Mouse (Mus musculus): ENCODE measurements at regions not wholly inside any gene's neighbourhood (a gene's known extent, or its start where the extent isn't known, plus 50 kb on each side); places are given as distances from the start of the nearest gene placed in this dataset.

DNA sequence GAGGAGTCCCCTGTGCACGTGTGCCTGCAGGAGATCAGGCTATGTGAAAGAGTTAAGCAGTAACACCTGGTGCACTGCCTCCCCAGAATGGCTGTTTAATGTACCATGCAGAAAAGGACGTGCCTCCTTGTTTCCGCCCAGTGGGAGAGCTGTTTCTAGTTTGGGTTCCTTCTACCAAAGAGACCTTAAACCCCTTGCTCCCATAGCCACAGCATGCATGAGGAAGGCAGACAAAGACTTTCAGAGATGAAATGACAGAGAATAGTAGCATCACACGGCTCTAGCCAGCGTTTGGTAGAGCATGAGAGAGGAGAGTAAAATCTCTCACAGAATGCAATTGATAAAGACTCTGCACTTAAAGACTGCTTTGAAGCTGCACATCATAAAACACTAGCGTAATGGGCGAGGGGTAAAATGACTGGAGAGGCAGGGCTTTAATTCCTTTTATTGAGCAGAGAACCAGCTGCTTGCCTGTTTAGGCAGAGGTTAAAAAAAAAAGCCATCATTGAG lies 74.3 kb upstream of the Gbe1 start:
- DNase-seq (ENCODE audit: low read depth, low spot score): no peak
- no peak overlapping the region for H3K9ac ChIP-seq (ENCODE audit: control insufficient read depth, low read depth, low read length, poor library complexity, severe bottlenecking)
- H3K4me3 ChIP-seq (ENCODE audit: control insufficient read depth in 1 of 2, insufficient read depth in 1 of 2, low read depth in 2 of 2, low read length in 2 of 2): no peak overlapping the region
- H3K4me1 ChIP-seq (ENCODE audit: control insufficient read depth in 1 of 2, insufficient read depth in 2 of 2, low read length in 2 of 2): no peaks in the 10 kb centered on the region
- no peaks in the 10 kb centered on the region for H3K9me3 ChIP-seq (replicated peaks; ENCODE audit: insufficient read depth, low read length)
- H3K36me3 ChIP-seq (ENCODE audit: control insufficient read depth in 1 of 2, insufficient read depth in 2 of 2, low read length in 2 of 2): no peaks in the 10 kb centered on the region
- H3K79me2 ChIP-seq (ENCODE audit: control insufficient read depth, insufficient read depth, low read length, poor library complexity): no peaks in the 10 kb centered on the region
- H3K27me3 ChIP-seq (ENCODE audit: control insufficient read depth in 1 of 2, insufficient read depth in 2 of 2, low read length in 2 of 2): no peaks in the 10 kb centered on the region
- no peak overlapping the region for H3K27ac ChIP-seq (ENCODE audit: control insufficient read depth, low read depth, low read length)
- TF ChIP-seq ZNF384 (IDR thresholded peaks at IDR 0.05; ENCODE audit: low read depth, low read length) (no peak), TCF12 (IDR thresholded peaks at IDR 0.05; ENCODE audit: low read depth, low read length) (no peak), NELFE (IDR thresholded peaks at IDR 0.05; ENCODE audit: low read depth, low read length) (no peak), USF2 (IDR thresholded peaks at IDR 0.05; ENCODE audit: borderline replicate concordance in 1 of 2, insufficient read depth in 1 of 2, low read depth in 1 of 2, low read length in 2 of 2) (no peak), ETS1 (IDR thresholded peaks at IDR 0.05; ENCODE audit: low read depth, low read length) (no peak), MAFK (IDR thresholded peaks at IDR 0.05; ENCODE audit: borderline replicate concordance, low read depth, low read length) (no peak), NRF1 (IDR thresholded peaks at IDR 0.05; ENCODE audit: insufficient read depth, low read depth, low read length, poor library complexity, severe bottlenecking) (no peak), ELF1 (IDR thresholded peaks at IDR 0.05; ENCODE audit: low read depth, low read length) (no peak), USF1 (IDR thresholded peaks at IDR 0.05; ENCODE audit: low read depth, low read length) (no peak), POLR2AphosphoS2 (IDR thresholded peaks at IDR 0.05; ENCODE audit: low read length) (no peak)

DNA sequence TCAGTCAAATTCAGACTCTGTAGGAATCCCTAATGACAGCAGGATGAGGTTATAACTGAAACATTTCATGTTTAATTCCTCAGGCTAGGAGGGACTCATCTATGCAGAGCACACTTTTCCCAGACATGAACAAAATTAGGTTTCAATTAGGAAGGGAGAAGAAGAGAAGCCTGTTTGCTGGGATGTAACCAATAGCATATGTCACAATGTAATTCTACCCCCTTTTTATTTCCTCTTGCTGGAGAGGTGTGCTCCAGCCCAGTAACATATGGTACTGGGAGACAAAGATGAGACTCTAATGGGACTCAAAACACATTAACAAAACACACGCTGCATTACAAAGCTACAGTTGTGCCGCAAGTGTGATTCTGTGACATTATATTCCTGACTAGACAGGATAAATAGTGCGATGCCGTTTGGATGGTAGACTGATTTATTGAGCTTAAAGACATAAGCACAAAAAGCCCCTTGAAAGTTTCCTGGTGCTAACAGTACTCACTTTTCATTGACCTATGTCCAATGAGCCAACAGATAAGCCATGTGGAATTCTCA lies 69.5 kb upstream of the Gbe1 start:
- Histone ChIP-seq H3K27me3 (ENCODE audit: control insufficient read depth in 1 of 2, insufficient read depth in 2 of 2, low read length in 2 of 2) (no peaks in the 10 kb centered on the region), H3K4me1 (ENCODE audit: control insufficient read depth in 1 of 2, insufficient read depth in 2 of 2, low read length in 2 of 2) (no peaks in the 10 kb centered on the region), H3K27ac (ENCODE audit: control insufficient read depth, low read depth, low read length) (no peak overlapping the region), H3K4me3 (ENCODE audit: control insufficient read depth in 1 of 2, insufficient read depth in 1 of 2, low read depth in 2 of 2, low read length in 2 of 2) (no peak overlapping the region), H3K36me3 (ENCODE audit: control insufficient read depth in 1 of 2, insufficient read depth in 2 of 2, low read length in 2 of 2) (no peaks in the 10 kb centered on the region), H3K79me2 (ENCODE audit: control insufficient read depth, insufficient read depth, low read length, poor library complexity) (no peaks in the 10 kb centered on the region), H3K9me3 (replicated peaks; ENCODE audit: insufficient read depth, low read length) (no peaks in the 10 kb centered on the region), H3K9ac (ENCODE audit: control insufficient read depth, low read depth, low read length, poor library complexity, severe bottlenecking) (no peak overlapping the region)
- TF ChIP-seq USF1 (IDR thresholded peaks at IDR 0.05; ENCODE audit: low read depth, low read length) (no peak), ZNF384 (IDR thresholded peaks at IDR 0.05; ENCODE audit: low read depth, low read length) (no peak), TAL1 (IDR thresholded peaks at IDR 0.05; ENCODE audit: low read length) (no peak), CTCF (IDR thresholded peaks at IDR 0.05 in 2 of 3, conservative IDR thresholded peaks at IDR 0.05 in 1 of 3; ENCODE audit: control insufficient read depth in 1 of 3, insufficient read depth in 1 of 3, low read depth in 2 of 3, low read length in 3 of 3, poor library complexity in 1 of 3, severe bottlenecking in 1 of 3) (no peak), TCF12 (IDR thresholded peaks at IDR 0.05; ENCODE audit: low read depth, low read length) (no peak), ZMIZ1 (IDR thresholded peaks at IDR 0.05; ENCODE audit: low read depth, low read length) (no peak), USF2 (IDR thresholded peaks at IDR 0.05; ENCODE audit: borderline replicate concordance in 1 of 2, insufficient read depth in 1 of 2, low read depth in 1 of 2, low read length in 2 of 2) (no peak), ELF1 (IDR thresholded peaks at IDR 0.05; ENCODE audit: low read depth, low read length) (no peak), POLR2AphosphoS5 (IDR thresholded peaks at IDR 0.05; ENCODE audit: borderline replicate concordance, low read depth, low read length) (no peak), ZKSCAN1 (IDR thresholded peaks at IDR 0.05; ENCODE audit: low read depth, low read length) (no peak), POLR2A (IDR thresholded peaks at IDR 0.05; ENCODE audit: control insufficient read depth in 1 of 2, insufficient read depth in 1 of 2, low read depth in 1 of 2, low read length in 2 of 2, poor library complexity in 1 of 2) (no peak), UBTF (IDR thresholded peaks at IDR 0.05; ENCODE audit: borderline replicate concordance, insufficient read depth, low read depth, low read length) (no peak), GABPA (IDR thresholded peaks at IDR 0.05; ENCODE audit: low read depth, low read length) (no peak), ETS1 (IDR thresholded peaks at IDR 0.05; ENCODE audit: low read depth, low read length) (no peak)
- DNase-seq (ENCODE audit: low read depth, low spot score): no peak

Data from MEL (cell line).